Mouse (Mus musculus) liver, postnatal 0 days (tissue): ENCODE data around the gene Esd. TPM values are rescaled to one million over a fixed set of nuclear protein-coding genes. Genes with fewer than 3 reads are reported as not detected.

Experiments
- ATAC-seq: fragments of 200-750 bp; cut with Nextera tagmentation; 2 replicates; pipeline ENCODE4 v1.8.0; 2017; ENCODE audit warnings: mild to moderate bottlenecking, moderate library complexity
- DNase-seq: peaks from one replicate; pipeline ENCODE4 v3.0.0-alpha.2; 2016
- H3K27ac ChIP-seq: fragments of 300-500 bp; sonication (generic); 2 replicates; pipeline ENCODE4 v1.5.1; 2014; ENCODE audit warnings: antibody characterized with exemption, moderate library complexity, mild to moderate bottlenecking, low read depth
- H3K27me3 ChIP-seq: fragments of 300-500 bp; sonication (generic); 2 replicates; pipeline ENCODE4 v1.6.1; 2014; ENCODE audit warnings: low read length, control low read depth, mixed read lengths; ENCODE audit not compliant: insufficient read depth
- H3K36me3 ChIP-seq: fragments of 300-500 bp; sonication (generic); replicated peaks from 2 replicates; pipeline ENCODE4 v1.6.1; 2014; ENCODE audit warnings: mild to moderate bottlenecking, control low read depth, low read length, moderate library complexity, mixed read lengths; ENCODE audit not compliant: insufficient read depth
- H3K4me1 ChIP-seq: fragments of 300-500 bp; sonication (generic); 2 replicates; pipeline ENCODE4 v1.6.1; 2014; ENCODE audit warnings: antibody characterized with exemption, mild to moderate bottlenecking, control low read depth; ENCODE audit not compliant: insufficient read depth
- H3K4me2 ChIP-seq: fragments of 300-500 bp; sonication (generic); 2 replicates; pipeline ENCODE4 v1.6.1; 2014; ENCODE audit warnings: low read depth, mild to moderate bottlenecking, low read length, moderate library complexity, mixed read lengths
- H3K4me3 ChIP-seq: fragments of 300-500 bp; sonication (generic); 2 replicates; pipeline ENCODE4 v1.5.1; 2014; ENCODE audit warnings: low read depth, low read length
- H3K9ac ChIP-seq: fragments of 300-500 bp; sonication (generic); replicated peaks from 2 replicates; pipeline ENCODE4 v1.6.1; 2014; ENCODE audit warnings: mild to moderate bottlenecking, moderate library complexity
- H3K9me3 ChIP-seq: fragments of 300-500 bp; sonication (generic); 2 replicates; pipeline ENCODE4 v1.6.1; 2016; ENCODE audit warnings: mild to moderate bottlenecking, control low read depth, low read length, mixed read lengths
- CTCF ChIP-seq: sonication (generic); IDR thresholded peaks from 2 replicates; pipeline ENCODE4 v1.5.1; 2016; ENCODE audit warnings: antibody characterized with exemption, low read depth
- EP300 ChIP-seq: IDR thresholded peaks from 2 replicates; pipeline ENCODE4 v1.6.1; 2016; ENCODE audit warnings: antibody characterized with exemption, low read depth, mild to moderate bottlenecking
- WGBS: fragments of 180-500 bp; shearing (Covaris S2); extraction: QIAGEN DNeasy Blood & Tissue Kit; methylation state at CpG from one replicate; pipeline ENCODE4 v1.1.7; 2014; ENCODE audit not compliant: insufficient replicate concordance; 5-methylcytosine and 5-hydroxymethylcytosine counted together
- polyA plus RNA-seq: library from polyadenylated mRNA; unstranded; fragments of >200 nt; fragmentation: Nextera tagmentation; extraction: Ambion mirVana; gene quantifications from 2 replicates; pipeline ENCODE4 v1.2.1, GENCODE M21; 2015

Esd gene
- polyA plus RNA-seq, 1 experiment from 2014 or later: 270 TPM

DNA sequence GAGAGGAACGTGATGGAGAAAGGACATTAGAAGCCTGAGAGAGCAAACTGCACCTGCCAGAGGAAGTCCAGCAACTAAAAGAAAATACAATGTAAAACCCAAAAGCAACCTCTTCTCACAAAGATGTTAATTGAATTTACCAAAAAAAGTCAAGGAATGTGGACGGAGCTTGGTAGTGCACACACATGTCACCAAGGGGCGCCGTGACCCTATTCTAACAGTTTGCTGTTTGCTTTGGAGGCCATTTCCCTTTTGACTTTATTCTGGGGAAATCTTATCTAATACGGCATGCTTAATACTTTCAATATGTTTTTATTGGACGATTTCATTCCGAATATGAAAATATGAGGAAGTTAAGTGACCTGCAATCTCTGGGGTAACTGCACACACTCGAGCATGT is 56.7 kb downstream of the Esd start:
- no peak overlapping the region for H3K9ac ChIP-seq
- H3K27me3 ChIP-seq: no peaks in the 10 kb centered on the region
- no peaks in the 10 kb centered on the region for H3K9me3 ChIP-seq
- H3K4me3 ChIP-seq: no peak overlapping the region
- peaks cover 6% of the 10 kb centered on the region for H3K4me1 ChIP-seq
- WGBS: 75% methylated on average over 8 of the region's 8 CpGs
- no peak overlapping the region for H3K27ac ChIP-seq
- H3K4me2 ChIP-seq: no peak overlapping the region
- TF ChIP-seq EP300: no peak
- TF ChIP-seq CTCF: peak; percentile 50
- H3K36me3 ChIP-seq: peaks cover 36% of the 10 kb centered on the region
- DNase-seq: no peak
- ATAC-seq: no peak

DNA sequence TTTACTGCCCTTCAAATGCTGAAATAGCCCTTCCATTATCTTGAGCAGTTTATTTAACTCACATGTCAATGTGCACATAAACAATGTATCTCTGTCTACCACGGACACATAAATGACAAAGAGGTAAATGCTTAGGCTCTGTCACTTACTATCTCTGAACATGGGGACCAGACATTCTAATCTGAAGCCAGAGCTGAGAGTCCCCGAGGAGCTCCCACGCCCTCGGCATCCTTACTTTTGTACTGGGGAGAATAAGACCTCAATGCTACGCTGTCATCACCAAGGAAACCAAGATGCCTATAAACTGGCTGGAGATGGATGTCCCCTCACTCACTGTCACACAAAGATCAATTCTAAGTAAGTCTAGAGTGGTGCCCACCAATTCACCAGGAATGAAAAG is 58.4 kb downstream of the Esd start:
- WGBS: 79% methylated on average over 5 of the region's 5 CpGs
- TF ChIP-seq CTCF: no peak
- no peak for TF ChIP-seq EP300
- Histone ChIP-seq H3K4me2 (no peak overlapping the region), H3K9me3 (no peaks in the 10 kb centered on the region), H3K27me3 (no peaks in the 10 kb centered on the region), H3K27ac (no peak overlapping the region), H3K36me3 (peaks cover 24% of the 10 kb centered on the region), H3K9ac (no peak overlapping the region), H3K4me1 (peaks cover 6% of the 10 kb centered on the region), H3K4me3 (no peak overlapping the region)
- DNase-seq (no peak), ATAC-seq (no peak)

DNA sequence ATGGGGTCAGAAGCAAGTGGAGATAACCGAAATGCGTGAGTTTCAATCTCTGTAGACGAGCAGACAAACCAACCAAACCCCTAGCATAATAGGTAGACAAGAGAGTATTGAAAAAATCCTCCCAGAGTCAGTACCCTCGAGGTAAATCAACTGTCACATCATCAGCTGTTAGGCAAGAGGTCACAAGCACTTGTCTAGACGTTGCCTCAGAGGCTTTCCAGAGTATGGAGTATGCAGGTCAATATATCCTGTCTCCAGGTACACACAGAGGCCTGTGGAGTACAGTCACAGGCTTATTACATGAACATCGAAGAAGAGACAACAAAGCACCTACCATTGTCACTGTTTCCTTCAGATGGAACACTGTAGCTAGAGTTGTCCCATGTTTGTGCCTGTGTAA is 60.7 kb downstream of the Esd start:
- Histone ChIP-seq H3K27me3 (no peaks in the 10 kb centered on the region), H3K9me3 (no peaks in the 10 kb centered on the region), H3K4me2 (no peak overlapping the region), H3K4me1 (peaks cover 6% of the 10 kb centered on the region), H3K9ac (no peak overlapping the region), H3K4me3 (no peak overlapping the region), H3K36me3 (peaks cover 13% of the 10 kb centered on the region), H3K27ac (no peak overlapping the region; the same call in 1 of the 2 replicates)
- peak; percentile 94 for ATAC-seq
- peak; percentile 20 for DNase-seq
- TF ChIP-seq CTCF (no peak), EP300 (no peak)
- 72% methylated on average over 6 of the region's 6 CpGs for WGBS

DNA sequence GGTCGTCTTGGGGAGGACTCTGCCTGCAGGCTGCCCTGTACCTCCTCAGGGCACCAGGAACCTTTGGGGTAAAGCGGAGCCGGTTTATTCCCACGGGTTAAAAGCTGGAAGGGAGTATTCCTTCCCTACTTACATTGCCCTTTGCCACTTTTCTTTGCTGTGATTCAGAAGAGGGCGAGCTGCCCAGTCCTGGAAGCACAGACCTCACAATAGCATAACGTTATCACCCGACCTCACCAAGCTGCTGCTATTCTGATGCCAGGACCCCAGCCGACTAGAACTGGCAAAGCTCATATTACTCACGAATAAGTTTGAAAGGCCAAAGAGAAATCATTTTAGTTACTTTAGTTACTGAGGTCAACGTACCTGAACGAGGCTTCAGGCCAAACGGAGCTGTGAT is 62.8 kb downstream of the Esd start:
- Histone ChIP-seq H3K9me3 (no peaks in the 10 kb centered on the region), H3K9ac (no peak overlapping the region), H3K4me2 (no peak overlapping the region), H3K4me3 (no peak overlapping the region), H3K27ac (peak overlapping the region; percentile 16; the same call in 1 of the 2 replicates), H3K4me1 (peaks cover 6% of the 10 kb centered on the region), H3K27me3 (no peaks in the 10 kb centered on the region), H3K36me3 (peaks cover 18% of the 10 kb centered on the region)
- WGBS: 81% methylated on average over 12 of the region's 12 CpGs
- no peak for ATAC-seq
- DNase-seq: no peak
- no peak for TF ChIP-seq EP300
- TF ChIP-seq CTCF: no peak

DNA sequence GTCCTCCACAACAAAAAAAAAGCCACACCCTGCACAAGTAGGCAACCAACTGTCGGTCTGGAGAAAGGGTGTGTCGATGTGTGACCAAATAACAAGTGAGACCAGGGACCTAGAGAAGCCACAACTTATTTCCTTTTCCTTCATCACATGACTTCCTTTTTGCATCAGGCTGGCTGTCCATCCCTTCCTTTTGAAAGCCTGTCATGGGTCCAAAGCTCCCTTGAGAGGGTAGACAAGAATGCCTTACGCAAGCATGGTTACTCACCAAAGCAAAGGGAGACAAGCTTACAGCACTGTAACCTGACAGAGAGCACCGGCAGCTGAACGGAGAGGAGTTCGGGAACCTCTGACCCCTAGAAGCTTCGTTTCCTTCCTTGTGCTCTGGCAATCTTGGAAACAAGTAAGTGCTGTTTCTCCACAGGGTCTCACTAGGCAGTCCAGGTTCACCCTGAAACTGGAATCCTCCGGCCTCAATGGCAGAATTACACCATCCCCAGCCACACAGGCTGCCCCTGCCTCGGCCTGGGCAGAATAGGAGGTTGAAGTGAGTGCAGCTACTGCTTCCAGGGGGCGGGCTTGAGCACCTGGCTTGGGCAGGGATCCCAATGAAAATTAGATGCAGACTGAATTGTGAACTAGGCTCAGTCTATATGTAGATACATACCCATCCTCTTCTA is 65.4 kb downstream of the Esd start:
- no peak overlapping the region for H3K27ac ChIP-seq
- WGBS: 69% methylated on average over 10 of the region's 10 CpGs
- DNase-seq (no peak), ATAC-seq (peak; percentile 31)
- H3K27me3 ChIP-seq: no peaks in the 10 kb centered on the region
- H3K4me3 ChIP-seq: no peak overlapping the region
- H3K9ac ChIP-seq: no peak overlapping the region
- TF ChIP-seq CTCF (peak; percentile 10; the same call in 1 of the 2 replicates), EP300 (no peak)
- peaks cover 6% of the 10 kb centered on the region for H3K4me1 ChIP-seq
- peaks cover 29% of the 10 kb centered on the region for H3K36me3 ChIP-seq
- no peak overlapping the region for H3K4me2 ChIP-seq
- H3K9me3 ChIP-seq: peaks cover 8% of the 10 kb centered on the region

DNA sequence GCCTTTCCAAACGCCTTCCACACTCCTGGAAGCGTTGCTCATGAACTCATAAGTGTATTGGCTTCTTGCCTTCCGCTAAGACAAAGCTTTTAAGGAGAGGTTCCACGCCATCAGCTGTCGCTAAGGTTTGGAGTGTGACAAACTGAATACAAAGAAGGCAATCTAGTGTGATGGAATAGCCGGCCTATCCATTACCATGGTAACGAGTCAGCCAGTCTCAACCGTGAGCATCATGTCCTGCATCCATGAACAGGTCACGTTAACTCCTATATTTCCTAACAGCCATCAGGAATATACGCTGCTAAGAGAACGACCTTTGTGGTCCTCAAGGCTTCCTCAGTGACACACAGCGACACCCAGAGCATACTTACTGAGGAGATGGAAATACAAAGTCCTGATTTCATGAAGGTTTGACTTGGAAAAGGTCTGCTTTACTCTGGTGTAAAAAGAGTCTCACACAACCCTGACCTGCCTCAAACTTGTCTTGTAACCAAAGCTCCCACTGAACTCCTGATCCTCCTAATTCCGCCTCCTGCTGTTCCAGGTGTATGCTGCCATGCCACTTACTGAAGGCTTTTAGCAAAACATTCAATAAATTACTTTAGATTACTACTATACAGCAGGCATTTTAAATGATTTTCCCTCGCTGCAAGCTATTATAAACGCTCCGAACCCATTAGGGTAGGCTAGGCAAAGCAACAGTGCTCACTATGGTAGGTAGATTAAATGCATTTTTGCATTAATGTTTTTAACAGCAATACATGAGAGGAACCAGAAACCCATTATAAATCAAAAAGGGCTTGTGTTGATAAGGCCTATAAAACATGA is 66.2 kb downstream of the Esd start:
- Histone ChIP-seq H3K27me3 (no peaks in the 10 kb centered on the region), H3K9ac (no peak overlapping the region), H3K4me1 (peaks cover under 1% of the 10 kb centered on the region), H3K36me3 (peaks cover 32% of the 10 kb centered on the region), H3K4me3 (no peak overlapping the region), H3K27ac (no peak overlapping the region), H3K4me2 (no peak overlapping the region), H3K9me3 (peaks cover 8% of the 10 kb centered on the region)
- ATAC-seq (no peak), DNase-seq (no peak)
- 90% methylated on average over 16 of the region's 16 CpGs for WGBS
- TF ChIP-seq CTCF (no peak), EP300 (no peak)

Other genes starting within 250 kb of the Esd start
- 0.20 and 0.21 TPM in 2 replicates for gene Htr2a, start 91.5 kb upstream of the Esd start, polyA plus RNA-seq
- gene Lrch1, start 215.6 kb downstream of the Esd start, polyA plus RNA-seq: 2.8 and 3.6 TPM in 2 replicates